Mouse (Mus musculus) spleen, adult 2 months (tissue): ENCODE data around the gene Ilkap. TPM values are rescaled to one million over a fixed set of nuclear protein-coding genes. Genes with fewer than 3 reads are reported as not detected.
A peak's percentile ranks its signal among the peaks of the same experiment; 100 is the strongest.

Source experiments
- DNase-seq, 2 experiments: peaks; one replicate each; pipeline versions ENCODE4 v3.0.0 to v3.0.0-alpha.2; 2012 to 2021; ENCODE audit warnings: low spot score in 2 of 2, low read depth in 1 of 2
- H3K27ac ChIP-seq: fragments of 200-500 bp; 2 replicates; pipeline ENCODE4 v1.5.1; 2012; ENCODE audit warnings: low read length, inconsistent platforms; ENCODE audit not compliant: insufficient read depth
- H3K27me3 ChIP-seq: fragments of 200-500 bp; 2 replicates; pipeline ENCODE4 v1.6.1; 2012; ENCODE audit warnings: mild to moderate bottlenecking, moderate library complexity, low read length, inconsistent platforms; ENCODE audit not compliant: control insufficient read depth, insufficient read depth
- H3K36me3 ChIP-seq: fragments of 200-500 bp; 2 replicates; pipeline ENCODE4 v1.6.1; 2012; ENCODE audit warnings: mild to moderate bottlenecking, low read length, inconsistent platforms; ENCODE audit not compliant: control insufficient read depth, insufficient read depth
- H3K4me1 ChIP-seq: fragments of 200-500 bp; 2 replicates; pipeline ENCODE4 v1.6.1; 2011; ENCODE audit warnings: inconsistent platforms; ENCODE audit not compliant: control insufficient read depth, insufficient read depth, insufficient read length
- H3K4me3 ChIP-seq: fragments of 200-500 bp; 2 replicates; pipeline ENCODE4 v1.5.1; 2011; ENCODE audit warnings: mild to moderate bottlenecking, inconsistent platforms; ENCODE audit not compliant: insufficient read depth, insufficient read length; ENCODE audit errors: extremely low read depth
- CTCF ChIP-seq: fragments of 200-500 bp; IDR thresholded peaks from 2 replicates; pipeline ENCODE4 v1.5.1; 2011; ENCODE audit warnings: mild to moderate bottlenecking, inconsistent platforms; ENCODE audit not compliant: insufficient read depth, insufficient read length, insufficient replicate concordance; ENCODE audit errors: extremely low read depth
- POLR2A ChIP-seq: fragments of 200-500 bp; IDR thresholded peaks from 2 replicates; pipeline ENCODE4 v1.6.1; 2011; ENCODE audit warnings: low read depth, low read length, inconsistent platforms
- WGBS: fragments of 180-500 bp; shearing (Covaris S2); methylation state at CpG from one replicate; pipeline ENCODE4 v1.1.7; 2018; 5-methylcytosine and 5-hydroxymethylcytosine counted together
- polyA plus RNA-seq: library from polyadenylated mRNA; depleted of rRNA; stranded (reverse); fragments of >200 nt; gene quantifications from 2 replicates; pipeline ENCODE4 v1.2.3, GENCODE M21; 2012

Ilkap gene
- polyA plus RNA-seq, 1 experiment: 43.9 TPM

GRCm38 (mm10) chr1:91407819-91408218 is 9.2 kb upstream of the Ilkap start:
- no peak for DNase-seq
- WGBS: 93% methylated on average over 4 of the region's 4 CpGs
- peaks cover 6% of the 10 kb centered on the region for H3K4me1 ChIP-seq
- no peaks in the 10 kb centered on the region for H3K36me3 ChIP-seq
- TF ChIP-seq CTCF: no peak
- no peak for TF ChIP-seq POLR2A
- H3K27ac ChIP-seq: no peak overlapping the region
- no peaks in the 10 kb centered on the region for H3K27me3 ChIP-seq
- no peak overlapping the region for H3K4me3 ChIP-seq

DNA sequence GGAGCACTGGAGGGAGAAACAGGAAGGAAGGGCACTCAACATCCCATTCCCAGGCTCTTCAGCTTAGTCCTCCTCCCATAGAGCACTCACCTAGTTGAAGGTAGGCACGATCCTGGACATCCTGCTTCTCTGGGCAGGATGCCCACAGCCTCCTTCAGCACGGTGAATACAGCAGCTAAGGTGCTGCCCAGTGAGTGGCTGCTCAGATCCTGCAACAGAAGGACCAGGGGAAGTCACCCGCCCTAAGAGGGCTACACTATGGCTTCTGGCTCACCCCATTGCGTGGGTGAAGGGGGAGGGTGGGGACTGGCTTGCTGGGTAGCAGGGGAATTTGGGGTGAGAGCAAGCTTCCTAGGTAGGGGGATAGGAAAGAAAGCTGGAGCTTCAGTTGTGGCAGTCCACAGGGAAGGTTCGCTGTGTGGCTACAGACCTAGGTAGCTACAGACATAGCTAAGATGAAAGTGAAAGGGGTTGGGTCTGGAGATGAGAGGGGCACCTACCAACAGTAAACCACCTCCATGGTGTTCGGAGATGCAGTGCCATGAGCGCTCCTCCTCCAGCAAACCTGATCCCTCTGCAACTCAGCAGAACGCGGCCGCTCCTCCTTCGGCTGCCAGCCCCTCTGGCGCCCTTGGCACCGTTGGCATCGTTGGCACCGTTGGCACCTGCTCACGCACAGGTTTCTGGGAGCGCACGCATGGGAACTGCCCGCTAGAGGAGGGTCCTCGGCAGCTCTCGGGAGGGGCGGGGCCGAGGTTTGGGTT is 7.0 kb upstream of the Ilkap start:
- WGBS: 55% methylated on average over 23 of the region's 23 CpGs
- no peaks in the 10 kb centered on the region for H3K27me3 ChIP-seq
- no peaks in the 10 kb centered on the region; the same call in 1 of the 2 replicates for H3K4me1 ChIP-seq
- TF ChIP-seq CTCF (no peak), POLR2A (no peak)
- no peak overlapping the region for H3K27ac ChIP-seq
- no peaks in the 10 kb centered on the region for H3K36me3 ChIP-seq
- DNase-seq: no peak
- peak overlapping the region; percentile 49 for H3K4me3 ChIP-seq

DNA sequence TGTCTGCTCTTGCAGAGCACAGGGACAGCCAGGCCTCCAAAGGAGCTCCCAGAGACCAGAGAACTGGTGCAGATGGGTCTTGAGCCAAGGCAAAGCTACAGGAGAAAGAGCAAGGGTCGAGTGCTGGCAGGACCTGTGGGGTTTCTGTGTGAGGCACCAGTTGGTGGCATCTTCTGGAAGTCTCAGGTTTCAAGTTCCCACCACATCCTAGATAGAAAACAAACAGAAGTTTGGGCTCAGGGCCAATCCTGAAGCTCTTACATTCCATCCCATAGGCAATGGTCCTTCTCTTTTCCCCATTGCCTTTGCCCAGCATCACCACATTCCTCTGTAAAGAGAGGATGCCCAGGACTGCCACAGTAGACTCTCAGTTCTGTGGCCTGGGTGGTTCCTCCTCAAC is 6.4 kb upstream of the Ilkap start:
- H3K4me1 ChIP-seq: no peaks in the 10 kb centered on the region; the same call in 1 of the 2 replicates
- DNase-seq: no peak
- H3K27me3 ChIP-seq: no peaks in the 10 kb centered on the region
- H3K4me3 ChIP-seq: no peak overlapping the region
- no peak for TF ChIP-seq CTCF
- TF ChIP-seq POLR2A: no peak
- H3K36me3 ChIP-seq: no peaks in the 10 kb centered on the region
- no peak overlapping the region for H3K27ac ChIP-seq
- 48% methylated on average over 1 of the region's 1 CpGs for WGBS

DNA sequence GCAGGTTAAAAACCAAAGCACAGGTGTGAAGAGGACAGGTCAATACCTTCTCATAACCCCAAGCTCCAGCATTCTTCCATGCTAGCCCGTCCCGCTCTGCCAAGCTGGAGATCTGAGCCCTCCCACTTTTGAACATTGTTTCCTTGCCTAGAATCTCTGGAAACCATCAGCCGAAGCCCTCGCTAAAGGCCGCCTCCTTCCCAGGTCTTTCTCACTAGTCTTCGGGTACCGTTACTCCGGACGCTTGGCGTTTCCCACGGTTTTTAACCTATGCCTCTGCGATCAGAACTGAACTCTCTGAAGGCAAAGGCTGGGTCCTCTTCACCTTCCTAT is 722 bp downstream of the Ilkap start:
- TF ChIP-seq CTCF (no peak), POLR2A (no peak)
- Histone ChIP-seq H3K4me3 (peak overlapping the region; percentile 99), H3K36me3 (no peaks in the 10 kb centered on the region; the same call in 1 of the 2 replicates), H3K27ac (peak overlapping the region; percentile 58), H3K4me1 (peaks cover 6% of the 10 kb centered on the region; the same call in 1 of the 2 replicates), H3K27me3 (no peaks in the 10 kb centered on the region)
- 2% methylated on average over 12 of the region's 12 CpGs for WGBS
- DNase-seq: no peak

DNA sequence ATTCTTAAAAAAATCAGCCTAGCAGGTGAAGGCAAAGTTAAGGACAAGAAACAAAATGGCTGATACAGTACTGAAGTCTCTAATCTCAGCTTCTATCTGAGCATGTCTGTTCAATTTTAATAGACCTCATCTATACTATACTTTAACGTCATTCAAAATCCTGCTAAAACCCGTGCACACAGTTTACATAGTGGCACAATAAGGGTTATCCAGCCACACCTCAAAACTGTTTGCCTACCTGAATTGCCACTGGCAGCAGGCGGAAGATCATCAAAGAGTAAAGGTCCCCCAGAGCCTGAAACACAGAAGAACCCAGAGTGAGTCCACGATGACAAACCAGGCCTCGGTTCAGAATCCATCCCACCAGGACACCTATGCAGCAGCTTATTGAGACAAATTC is 8.2 kb downstream of the Ilkap start:
- H3K27ac ChIP-seq: no peak overlapping the region
- H3K4me3 ChIP-seq: no peak overlapping the region
- no peaks in the 10 kb centered on the region for H3K4me1 ChIP-seq
- no peaks in the 10 kb centered on the region for H3K27me3 ChIP-seq
- H3K36me3 ChIP-seq: peaks cover 22% of the 10 kb centered on the region
- WGBS: 94% methylated on average over 5 of the region's 5 CpGs
- no peak for TF ChIP-seq POLR2A
- no peak for TF ChIP-seq CTCF
- DNase-seq: no peak

DNA sequence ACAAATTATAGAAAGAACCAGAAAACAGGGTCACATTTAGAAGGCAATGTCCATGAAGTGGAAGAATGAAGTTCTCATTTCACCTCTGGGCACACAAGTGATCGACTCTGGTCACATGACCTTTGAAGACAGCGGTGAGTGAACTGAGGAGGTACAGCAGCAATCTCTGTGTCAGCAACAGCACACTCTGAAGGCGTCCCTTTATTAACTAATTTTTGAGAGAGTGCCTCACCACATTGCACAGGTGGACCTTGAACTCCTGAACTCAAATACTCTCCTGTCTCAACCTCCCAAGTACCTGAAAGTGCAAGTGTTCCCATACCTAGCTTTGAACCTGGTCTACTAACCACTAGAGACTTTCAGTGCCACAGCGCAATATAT is 17.5 kb downstream of the Ilkap start:
- Histone ChIP-seq H3K4me3 (no peak overlapping the region), H3K27ac (no peak overlapping the region), H3K4me1 (no peaks in the 10 kb centered on the region), H3K27me3 (no peaks in the 10 kb centered on the region), H3K36me3 (peaks cover 56% of the 10 kb centered on the region)
- WGBS: 95% methylated on average over 4 of the region's 4 CpGs
- no peak for DNase-seq
- TF ChIP-seq CTCF (no peak), POLR2A (no peak)

GRCm38 (mm10) chr1:91380453-91381090 is 18.0 kb downstream of the Ilkap start:
- Histone ChIP-seq H3K27me3 (no peaks in the 10 kb centered on the region), H3K27ac (no peak overlapping the region), H3K4me3 (no peak overlapping the region), H3K36me3 (peaks cover 58% of the 10 kb centered on the region), H3K4me1 (no peaks in the 10 kb centered on the region)
- TF ChIP-seq POLR2A (no peak), CTCF (peak; percentile 53; the same call in 1 of the 2 replicates)
- 72% methylated on average over 7 of the region's 7 CpGs for WGBS
- peak; percentile 26 to 63 for DNase-seq
